Mouse (Mus musculus) common myeloid progenitor, adult 5-6 weeks (primary cell): ENCODE measurements at regions not wholly inside any gene's neighbourhood (a gene's known extent, or its start where the extent isn't known, plus 50 kb on each side); places are given as distances from the start of the nearest gene placed in this dataset.

Source experiments
- ATAC-seq: replicated peaks from 2 replicates; pipeline ENCODE4 v1.8.0; 2016; ENCODE audit warnings: low read depth, mild to moderate bottlenecking, moderate TSS enrichment, inconsistent platforms; ENCODE audit not compliant: poor library complexity, severe bottlenecking

DNA sequence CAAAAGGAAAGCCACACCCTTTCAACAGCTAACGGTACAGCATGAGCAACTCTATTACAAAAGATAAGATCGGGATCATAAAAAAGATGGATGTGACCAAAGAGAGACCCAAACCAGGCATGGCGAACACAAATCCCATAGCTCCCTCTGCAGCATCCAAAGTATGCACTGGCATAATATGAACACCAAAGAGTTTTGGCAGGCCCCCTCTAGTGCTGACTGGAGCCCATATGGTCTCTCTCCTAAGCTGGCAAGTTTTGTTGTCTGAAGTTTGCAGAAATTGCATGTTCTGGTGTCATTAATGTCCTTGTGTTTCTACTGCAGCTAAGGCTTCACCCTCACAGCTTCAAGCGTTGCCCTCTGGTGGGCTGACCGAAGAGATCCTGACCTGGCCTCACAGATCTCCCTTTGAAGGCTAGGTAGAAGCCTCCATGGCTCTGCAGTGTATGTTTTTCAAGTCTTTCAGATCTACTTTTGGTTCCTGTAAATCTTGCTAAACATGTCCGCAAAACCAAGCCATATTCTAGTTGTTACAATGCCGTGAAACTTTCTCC lies 75.7 kb upstream of the Bcl2l14 start:
- ATAC-seq: no peak

DNA sequence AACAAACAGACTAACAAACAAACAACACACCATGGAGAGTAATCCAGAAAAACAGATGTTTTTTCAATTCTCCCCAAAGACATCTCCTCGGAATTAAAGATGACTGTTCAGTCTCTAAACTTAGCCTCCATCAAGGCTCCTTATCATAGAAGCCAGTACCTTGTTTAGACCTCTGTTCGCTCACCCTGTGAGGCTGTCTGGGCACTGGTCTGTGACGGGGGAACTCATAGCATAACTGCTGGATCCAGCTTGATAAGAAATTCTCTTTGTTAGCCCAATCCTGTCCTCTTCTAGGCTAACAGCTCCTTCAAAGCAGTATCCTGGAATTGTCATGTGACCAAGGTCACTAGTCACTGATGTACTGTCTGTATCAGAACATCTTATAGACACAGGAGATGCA lies 72.1 kb upstream of the Bcl2l14 start:
- peak; percentile 45; the same call in 1 of the 2 replicates for ATAC-seq

- ATAC-seq: no peak
Observed at GRCm38 (mm10) chr6:134325564-134325963, 70.6 kb upstream of the Bcl2l14 start.

DNA sequence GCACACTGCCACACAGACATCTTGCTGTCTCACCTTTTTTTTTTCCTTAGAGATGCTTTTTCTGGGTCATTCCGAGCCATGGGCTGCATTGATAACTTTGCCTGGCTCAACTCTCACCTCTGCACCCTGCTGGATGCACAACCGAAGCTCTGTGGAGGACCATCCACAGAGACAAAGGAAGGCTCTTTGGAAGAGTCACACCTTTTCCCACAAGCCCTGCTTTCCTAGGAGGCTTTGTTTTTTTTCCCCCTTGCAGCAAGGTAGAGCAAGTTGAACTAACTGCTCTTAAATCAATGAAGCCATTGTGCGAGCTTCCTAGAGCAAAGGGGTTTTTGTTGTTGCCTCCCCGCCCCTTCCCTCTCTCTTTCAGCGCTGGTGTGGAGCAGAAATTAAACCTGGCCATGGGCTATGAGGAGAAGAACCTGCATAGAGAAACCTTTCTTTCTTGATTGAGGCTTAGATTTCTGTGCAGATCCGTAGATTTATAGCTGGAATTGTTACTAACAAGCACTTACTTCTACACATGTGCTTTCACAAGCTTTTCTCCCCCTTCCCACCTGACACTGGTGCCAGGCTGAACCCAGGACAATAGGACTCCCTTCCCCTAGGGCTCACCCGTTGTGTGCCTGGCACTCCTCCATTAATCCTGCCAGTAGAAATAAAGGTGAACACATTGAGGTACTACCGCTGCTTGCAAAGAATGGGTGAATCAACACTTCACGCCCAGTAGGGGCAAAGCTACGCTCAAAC lies 66.4 kb upstream of the Bcl2l14 start:
- ATAC-seq: no peak

- no peak for ATAC-seq
Observed at GRCm38 (mm10) chr6:134330300-134330640, 65.8 kb upstream of the Bcl2l14 start.

DNA sequence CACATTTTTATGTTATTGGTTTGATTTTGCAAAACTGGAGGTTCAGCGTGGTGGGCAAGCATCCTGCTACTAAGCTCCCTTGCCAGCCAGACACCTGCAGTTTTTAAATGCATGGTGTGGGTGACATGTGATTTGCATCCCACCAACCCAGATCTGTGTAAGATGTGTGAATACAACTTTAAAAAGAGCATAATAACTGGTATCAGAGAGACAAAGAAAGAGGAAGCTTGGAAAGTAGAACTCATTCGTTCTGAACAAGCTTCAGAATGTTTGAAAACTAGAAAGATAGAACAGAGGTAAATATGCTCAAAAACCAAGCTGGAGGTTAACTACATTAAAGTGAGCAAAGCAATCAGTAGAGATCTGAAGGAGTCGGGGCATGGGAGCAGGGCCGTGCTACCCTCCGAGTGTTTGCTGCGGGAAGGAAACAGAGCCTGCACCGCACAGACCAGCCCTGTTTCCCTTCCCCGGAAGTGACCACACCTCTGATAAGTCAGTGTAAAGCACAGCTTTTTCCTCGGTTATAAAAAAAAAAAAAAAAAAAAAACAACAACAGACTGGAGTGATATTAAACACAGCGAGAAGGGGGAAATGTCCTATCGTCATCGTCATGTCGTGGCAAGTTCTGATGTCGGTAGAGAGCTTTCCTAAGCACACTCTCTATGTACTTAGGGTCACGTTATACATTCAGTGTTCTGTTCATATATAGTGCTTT lies 63.2 kb upstream of the Bcl2l14 start:
- ATAC-seq: peak; percentile 98

DNA sequence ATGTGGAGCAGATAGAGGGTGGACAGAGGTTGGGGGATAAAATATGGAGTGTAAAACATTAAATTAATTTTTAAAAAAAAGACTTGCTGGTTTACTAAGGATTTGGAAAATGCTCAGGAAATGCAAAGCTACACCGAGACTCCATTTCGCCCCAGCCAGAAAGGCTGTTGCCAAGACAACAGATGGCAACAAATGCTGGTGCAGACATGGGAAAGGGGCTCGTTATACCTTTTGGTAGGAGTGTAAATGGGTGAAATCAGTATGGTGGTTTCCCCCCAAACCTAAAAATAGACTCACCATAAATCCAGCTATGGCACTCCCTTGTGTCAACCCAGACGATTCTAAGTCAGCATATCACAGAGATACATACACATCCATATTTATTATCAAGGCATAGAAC lies 60.4 kb upstream of the Bcl2l14 start:
- no peak for ATAC-seq

DNA sequence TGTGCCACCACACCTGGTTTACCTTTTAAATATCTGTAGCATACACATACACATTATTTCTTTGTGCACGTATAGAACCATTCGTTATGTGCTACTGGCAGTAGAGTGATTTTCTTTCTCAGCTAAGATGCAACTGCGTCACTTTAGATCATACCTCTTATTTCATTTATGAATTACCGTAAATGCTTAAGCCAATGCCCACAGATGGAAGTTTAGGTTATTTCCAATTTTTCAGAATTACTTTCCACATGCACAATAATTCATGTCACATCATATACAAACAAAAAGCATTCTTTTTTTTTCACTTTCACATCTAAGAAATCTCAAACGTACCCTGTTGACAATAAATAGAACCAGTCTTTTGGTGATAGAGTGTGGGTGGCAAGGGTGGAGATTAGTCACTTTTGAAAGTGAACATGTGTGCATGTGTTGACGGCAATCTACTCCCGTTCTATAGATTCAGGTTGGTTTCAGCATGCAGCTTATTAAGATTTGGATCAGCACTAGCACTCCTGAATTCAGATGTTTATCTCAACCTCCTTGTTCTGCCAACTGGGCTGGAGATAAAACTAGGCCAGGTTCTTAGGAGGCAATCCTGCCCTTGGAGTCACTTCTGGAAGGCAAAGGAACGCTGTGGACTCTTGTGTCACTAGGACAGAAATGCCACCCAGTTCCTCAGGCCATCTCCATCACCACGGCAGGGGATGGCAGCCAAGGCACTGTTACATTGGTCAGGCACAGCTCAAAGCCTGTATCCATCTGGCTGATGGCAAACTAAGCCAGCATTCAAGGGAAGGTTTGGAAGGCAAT lies 53.1 kb upstream of the Bcl2l14 start:
- no peak for ATAC-seq

- no peak for ATAC-seq
Observed at GRCm38 (mm10) chr6:134343606-134343901, 52.6 kb upstream of the Bcl2l14 start.
